Mouse (Mus musculus) ovary, postnatal 10 days (tissue): ENCODE results near the gene Olfr1368.
A peak's percentile ranks its signal among the peaks of the same experiment; 100 is the strongest.
"Not testable (repeated sequence)": the region's sequence is repeated elsewhere in the genome, so short reads cannot be mapped to it uniquely, and the experiment has no call there.

Source experiments
- DNase-seq: peaks from one replicate; pipeline ENCODE4 v3.0.0; 2022; ENCODE audit warnings: low spot score

Gene Olfr1368

DNA sequence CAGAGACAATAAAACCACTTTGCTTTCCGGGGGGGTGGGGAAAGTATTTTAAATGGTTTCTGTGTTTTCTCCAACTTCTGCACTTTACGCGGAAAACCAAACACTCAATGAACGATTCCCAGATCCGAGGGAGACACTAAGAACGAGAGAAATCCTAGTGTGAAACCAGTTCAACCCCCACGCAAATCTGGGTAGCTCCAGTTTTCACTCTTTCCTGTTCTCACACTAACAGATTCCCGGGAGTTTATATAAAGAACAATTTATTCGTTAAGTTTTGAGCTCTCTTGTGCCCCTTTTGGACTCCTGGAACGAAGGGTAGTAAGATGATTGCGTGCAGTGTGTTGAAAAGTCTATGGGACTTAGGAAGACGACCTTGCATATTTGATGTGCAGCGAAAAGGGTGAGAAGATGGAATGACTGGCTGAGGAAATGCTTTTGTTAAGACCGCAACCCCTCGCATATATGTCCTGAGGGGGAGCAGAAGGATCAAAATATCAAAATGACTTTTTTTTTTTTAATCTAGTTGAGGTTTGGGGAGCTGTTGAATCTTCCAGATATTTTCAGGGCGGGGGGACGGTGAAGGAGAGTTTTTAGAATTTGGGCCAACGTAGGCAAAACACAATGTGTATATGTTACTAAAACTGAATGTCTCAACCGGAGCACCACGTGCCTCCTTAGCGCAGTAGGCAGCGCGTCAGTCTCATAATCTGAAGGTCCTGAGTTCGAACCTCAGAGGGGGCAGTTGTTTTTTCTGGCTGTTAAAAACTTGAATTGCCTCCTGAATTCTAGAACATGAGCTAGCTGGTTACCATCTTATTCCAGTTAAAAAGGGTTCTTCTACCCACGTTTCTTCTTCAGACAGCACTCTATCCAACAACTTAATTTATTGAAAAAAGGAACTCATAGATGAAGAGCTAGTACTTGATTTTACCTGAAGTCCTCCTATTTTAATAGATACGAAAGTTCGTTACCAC lies 21.6 kb upstream of the Olfr1368 start:
- DNase-seq: no peak

DNA sequence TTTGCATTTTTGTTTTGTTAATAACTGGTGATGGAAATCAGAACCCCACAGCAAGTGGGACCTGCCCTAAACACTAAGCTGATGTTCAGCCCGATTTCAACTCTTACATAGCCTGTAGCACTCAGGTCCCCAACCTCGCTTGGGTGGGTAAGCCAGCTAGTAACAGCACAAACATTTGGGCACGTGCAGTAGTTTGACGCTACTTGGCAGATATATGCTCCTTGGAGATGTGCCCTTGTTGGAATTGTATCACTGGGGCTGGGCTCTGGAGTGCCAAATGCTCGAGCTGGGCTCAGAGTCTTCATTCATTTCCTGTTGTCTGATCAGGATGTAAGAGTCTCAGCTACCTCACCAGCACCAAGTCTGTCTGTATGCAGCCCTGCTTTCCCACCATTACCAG lies 16.9 kb upstream of the Olfr1368 start:
- no peak for DNase-seq

DNA sequence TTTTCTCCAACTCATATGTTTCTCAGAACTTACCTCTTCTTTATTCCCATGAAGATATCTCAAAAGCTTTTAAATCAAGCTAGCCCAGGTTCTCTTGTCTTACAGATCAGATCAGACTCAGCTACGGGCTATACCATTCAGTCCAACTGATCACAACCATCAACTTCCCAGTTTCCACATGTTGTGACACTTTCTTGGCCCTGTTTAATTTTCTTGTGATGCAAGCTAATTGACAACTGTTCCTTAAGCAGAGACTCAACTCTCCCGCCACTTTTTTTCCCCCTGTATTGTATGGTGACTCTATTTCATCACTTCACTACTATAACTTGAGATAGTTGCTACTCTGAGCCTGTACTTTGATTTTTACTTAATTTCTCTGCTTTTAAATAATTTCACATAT lies 15.9 kb upstream of the Olfr1368 start:
- DNase-seq: no peak

DNA sequence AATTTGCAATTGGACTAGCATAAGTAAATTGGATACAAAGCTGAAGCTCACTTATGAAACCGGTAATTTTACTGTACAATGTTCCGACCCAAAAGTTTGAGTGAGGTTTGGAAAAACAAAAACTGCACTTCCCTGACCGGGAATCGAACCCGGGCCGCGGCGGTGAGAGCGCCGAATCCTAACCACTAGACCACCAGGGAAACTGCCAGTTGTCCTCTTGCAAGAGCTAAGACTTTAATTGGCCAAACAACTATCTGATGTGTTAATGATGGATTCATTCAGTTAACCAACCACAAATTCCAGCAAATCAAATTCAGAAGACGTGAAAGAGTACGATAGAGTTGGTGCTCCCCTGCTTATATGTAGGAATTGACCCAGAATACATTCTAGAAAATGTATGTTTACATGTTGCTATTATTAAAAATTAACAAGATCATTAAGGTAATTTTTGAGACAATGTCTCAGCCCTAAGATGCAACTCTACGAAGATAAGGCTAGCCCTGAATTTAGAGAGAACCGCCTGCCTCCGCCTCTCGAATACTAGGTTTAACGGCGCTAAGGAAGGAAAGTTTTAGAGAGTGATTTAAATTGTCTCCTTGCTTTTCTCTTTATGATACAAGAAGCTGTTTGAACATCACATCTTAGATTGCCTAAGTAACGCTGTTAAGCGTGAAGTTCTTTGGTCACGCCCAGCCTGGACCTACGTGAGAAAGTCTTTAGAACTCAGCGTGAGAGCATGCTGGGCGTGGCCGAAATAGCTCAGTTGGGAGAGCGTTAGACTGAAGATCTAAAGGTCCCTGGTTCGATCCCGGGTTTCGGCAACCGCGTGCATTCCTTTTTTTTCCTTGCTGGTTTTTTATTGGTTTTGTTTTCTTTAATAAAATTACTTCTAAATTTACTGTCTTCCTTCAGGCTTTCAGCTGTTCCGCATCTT lies 15.3 kb upstream of the Olfr1368 start:
- peak; percentile 99 for DNase-seq

DNA sequence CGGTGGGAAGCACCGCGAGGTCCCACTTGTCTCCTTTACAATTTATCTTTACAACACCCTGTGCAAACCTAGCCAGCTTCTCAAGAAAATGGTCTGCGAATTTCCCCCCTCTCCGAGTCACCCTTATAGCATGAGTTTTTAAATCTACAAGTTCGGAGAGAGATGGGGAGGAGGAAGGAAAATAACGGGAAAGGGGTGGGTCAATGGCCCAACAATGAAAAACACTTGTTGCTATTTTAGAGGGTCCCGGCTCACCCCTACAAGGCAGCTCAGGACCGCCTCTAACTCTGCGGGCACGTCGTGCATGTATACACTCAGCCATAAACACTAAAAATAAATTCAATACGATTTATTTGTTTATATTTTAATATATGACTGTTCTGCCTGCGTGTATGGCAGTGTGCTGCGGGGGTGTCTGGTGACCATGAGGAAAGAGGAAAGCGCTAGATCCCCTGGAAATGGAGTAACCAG lies 14.4 kb upstream of the Olfr1368 start:
- DNase-seq: no peak

DNA sequence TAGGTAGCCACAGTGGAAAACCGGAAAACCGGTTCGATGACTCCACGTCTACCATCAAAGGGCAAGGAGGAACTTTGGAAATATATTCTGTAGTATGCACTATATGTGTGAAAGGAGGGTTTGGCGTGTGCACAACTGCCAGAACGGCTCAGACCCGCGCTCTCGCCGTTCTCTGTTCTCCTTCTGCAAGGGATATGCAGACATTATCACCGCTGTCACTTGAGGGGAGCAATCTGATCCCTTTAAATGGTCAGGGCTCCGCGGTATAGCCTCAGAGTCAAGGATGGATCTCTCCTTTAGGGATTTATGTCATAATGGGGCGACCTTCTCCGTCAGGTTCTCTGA lies 13.8 kb upstream of the Olfr1368 start:
- no peak for DNase-seq

DNA sequence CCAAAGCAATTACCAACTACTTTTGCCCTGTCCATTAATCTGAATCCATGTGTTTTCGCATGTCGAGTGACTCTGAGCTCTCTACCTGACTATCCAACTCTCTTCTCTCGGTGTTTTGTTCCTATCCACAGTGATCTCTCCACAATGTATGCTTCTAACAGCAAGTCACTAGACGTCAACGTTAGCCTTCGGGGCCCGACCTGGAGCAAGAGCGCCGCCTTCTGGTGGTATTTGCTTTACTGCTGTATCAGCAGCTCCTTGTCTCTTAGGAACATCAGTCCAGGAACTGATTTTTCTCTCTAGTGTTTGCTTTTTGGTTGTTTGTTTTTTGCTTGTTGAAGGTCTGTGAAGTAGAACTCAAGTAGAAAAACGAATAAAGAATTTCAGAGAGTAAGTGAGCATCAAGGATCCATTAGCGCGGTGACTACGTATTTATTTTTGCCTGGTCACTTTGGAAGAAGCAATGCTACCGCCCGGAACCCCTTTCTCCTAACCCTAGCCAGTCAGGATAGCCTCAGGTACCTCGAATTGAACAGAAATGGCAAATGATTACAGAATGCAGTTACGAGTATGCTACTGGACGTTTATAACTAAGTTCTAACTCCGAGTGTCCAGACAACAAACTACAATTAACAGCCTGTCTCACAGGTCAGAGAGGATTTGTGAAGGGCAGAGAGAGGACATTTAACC lies 13.3 kb upstream of the Olfr1368 start:
- peak; percentile 75 for DNase-seq

DNA sequence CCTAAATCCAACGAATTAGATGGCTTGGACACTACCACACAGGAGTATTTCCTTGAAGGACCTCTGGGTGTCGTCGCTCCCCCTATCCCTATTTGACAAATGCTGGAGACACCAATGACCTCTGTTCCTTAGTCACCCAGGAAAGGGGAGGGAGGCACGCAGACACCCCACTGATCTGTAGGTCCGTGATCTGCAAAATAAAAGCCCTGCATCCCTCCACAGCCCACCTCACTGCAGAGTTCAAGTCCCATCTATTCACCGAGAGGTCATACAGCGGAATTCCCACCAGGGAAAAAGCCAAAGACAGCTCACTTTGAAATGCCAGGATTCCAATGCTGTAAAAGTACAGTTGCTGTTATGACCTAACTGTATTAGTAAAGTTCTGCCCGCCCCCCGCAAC lies 12.4 kb upstream of the Olfr1368 start:
- DNase-seq: no peak

DNA sequence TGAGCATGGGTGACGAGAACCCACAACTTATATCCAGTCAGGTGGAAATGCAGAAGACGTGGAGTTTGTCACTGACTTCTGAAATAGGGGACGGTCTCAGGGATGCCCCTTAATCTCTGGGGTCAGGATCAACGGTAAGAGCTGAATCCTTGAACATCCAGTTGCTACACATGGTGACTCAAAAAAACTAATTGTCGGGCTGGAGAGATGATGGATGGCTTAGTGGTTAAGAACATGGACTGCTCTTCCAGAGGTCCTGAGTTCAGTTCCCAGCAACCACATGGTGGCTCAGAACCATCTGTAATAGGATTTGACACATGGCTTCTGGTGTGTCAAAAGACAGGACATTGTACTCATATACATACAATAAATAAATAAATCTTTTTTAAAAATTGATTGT lies 10.2 kb upstream of the Olfr1368 start:
- no peak for DNase-seq

DNA sequence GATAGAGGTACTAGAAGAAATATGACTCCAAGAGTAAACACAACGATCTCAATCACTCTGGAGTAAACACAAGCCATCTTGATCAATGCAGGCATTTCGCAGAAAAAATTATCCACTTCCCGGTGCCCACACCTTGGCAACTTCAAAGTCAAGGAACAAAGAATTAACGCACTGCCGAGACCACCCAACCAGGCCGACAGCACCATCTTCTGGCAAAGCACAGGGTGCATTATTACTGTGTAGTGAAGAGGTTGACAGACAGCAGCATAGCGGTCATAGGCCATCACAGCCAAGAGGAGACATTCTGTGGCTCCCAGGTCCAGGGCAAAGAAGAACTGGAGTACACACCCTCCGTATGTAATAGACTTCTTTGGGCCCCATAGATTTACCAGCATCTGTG lies 3.2 kb downstream of the Olfr1368 start:
- no peak for DNase-seq

DNA sequence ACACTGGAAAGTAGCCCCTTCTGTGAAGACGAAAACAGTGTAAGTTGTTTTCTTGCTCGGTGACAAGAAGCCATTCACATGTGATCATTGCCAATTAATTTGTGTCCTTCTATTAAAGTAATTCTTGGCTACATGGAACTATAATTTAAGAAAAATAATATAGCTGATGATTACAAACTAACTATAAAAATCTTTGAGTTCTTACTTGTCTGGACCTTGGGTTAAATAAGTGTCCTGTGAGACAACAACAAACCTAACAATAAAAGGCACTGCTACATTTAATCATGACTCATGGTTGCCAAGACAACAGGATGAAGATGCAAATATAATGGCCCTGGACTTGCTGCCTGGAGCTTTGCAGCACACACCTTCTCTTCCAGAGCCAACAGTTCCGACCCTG lies 16.3 kb downstream of the Olfr1368 start, which contains the start of gene Olfr263:
TSS of gene Olfr263 (plus strand) at position 301 of the 400 bp plus-strand sequence.
- not testable (repeated sequence) for DNase-seq

DNA sequence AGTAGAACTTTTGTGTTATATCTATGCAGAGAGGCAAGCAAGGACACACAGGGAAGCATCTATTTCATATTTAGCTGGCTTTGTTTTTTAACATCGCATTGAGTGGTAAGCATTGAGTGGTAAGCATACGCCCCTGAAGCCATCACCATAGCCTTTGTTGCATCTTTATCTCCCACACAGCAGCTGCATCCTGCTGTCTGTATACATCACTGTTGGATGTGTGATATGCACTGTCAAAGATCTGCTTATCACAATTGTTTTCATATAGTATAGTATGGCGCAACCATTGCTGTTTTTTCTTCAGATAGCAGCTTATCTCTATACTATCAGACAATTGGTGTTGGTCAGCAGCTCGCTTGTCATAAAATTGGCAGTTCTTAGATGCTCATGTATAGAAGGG lies 31.5 kb downstream of the Olfr1368 start:
- DNase-seq: no peak

DNA sequence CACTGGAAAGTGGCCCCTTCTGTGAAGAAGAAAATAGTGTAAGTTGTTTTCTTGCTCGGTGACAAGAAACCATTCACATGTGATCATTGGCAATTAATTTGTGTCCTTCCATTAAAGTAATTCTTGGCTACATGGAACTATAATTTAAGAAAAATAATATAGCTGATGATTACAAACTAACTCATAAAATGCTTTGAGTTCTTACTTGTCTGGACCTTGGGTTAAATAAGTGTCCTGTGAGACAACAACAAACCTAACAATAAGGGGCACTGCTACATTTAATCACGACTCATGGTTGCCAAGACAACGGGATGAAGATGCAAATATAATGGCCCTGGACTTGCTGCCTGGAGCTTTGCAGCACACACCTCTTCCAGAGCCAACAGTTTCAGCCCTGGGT lies 34.5 kb downstream of the Olfr1368 start, which contains the start of gene Olfr1369-ps1:
TSS of gene Olfr1369-ps1 (plus strand) at position 301 of the 400 bp plus-strand sequence.
- DNase-seq: not testable (repeated sequence)

DNA sequence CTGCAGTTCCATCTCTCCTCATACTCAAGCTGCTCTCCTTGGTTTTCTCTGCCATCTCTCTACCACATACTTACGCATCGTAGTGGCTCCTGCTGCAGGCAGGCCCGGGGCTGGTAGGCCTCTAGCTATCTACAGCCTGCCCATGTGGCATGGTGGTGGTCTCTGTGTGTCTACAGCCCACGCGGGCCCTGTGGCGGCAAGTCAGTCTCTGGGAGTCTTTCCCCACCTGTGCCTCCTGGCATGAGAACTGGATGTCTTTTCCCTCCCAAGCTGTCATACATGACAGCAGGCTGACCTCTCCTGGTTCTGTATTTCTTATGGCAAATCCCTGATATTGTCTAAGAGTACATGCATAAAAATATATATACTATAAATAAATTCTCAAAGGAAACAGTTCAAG lies 35.2 kb downstream of the Olfr1368 start:
- no peak for DNase-seq

DNA sequence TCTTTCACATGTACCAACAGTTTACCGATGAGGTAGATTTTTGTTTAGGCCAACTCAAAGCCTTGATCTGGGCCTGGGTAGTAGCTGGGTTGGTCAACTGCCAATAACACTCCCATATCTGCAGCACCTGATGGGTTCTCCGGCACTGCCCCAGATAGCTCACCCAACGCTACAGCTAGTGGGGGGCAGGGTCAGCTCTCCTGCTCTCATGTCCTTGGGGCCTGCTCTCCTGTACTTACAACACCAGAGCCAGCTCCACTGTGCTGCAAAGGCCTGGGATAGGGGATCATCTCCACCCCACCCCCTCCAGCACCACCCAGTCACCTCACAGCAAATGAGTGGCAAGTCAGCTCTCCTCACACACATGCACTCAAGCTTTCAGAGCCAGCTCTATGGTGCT lies 35.9 kb downstream of the Olfr1368 start:
- DNase-seq: no peak
